Comparison of ENCODE assay signal across 13 mouse cellular contexts in the genomic region with DNA sequence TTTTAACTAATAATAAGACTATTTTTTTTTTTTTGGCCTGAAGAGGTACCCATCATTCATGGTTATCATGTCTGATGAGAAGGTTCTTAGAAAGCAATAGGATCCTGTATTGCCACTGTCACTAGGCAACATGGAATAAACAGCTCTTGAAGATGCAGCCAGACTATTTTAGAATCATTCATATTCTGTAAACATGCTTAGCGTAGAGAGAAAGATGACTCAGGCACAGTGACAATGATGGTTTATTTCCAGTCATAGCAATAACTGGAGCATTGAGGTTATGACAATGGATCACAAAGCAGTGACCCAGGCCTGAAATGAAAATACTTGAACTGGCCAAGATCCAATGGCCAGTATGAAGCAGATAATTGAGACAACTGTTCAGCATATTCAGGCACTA.
"Had no signal": no experiment of that assay in that cellular context is flagged by ENCODE, and none has a peak within 500 bp of the region (broad histone marks: within the 10 kb centered on the region; RNA-seq: fewer than 3 reads in every experiment).

No protein-coding gene starts in this region.

- H3K4me3 ChIP-seq: kidney, embryonic 15.5 days; limb, embryonic 15.5 days; liver, embryonic 12.5 days; midbrain, embryonic 10.5 days; neural tube, embryonic 13.5 days had no signal

- H3K4me2 ChIP-seq: kidney, embryonic 15.5 days; limb, embryonic 15.5 days; liver, embryonic 12.5 days; neural tube, embryonic 13.5 days had no signal

- H3K9me3 ChIP-seq: kidney, embryonic 15.5 days; limb, embryonic 15.5 days; liver, embryonic 12.5 days; midbrain, embryonic 10.5 days had no signal

- H3K4me1 ChIP-seq: kidney, embryonic 15.5 days; limb, embryonic 15.5 days; liver, embryonic 12.5 days; midbrain, embryonic 10.5 days; neural tube, embryonic 13.5 days had no signal

- H3K9ac ChIP-seq: kidney, embryonic 15.5 days; limb, embryonic 15.5 days; liver, embryonic 12.5 days; neural tube, embryonic 13.5 days had no signal

- H3K36me3 ChIP-seq: kidney, embryonic 15.5 days; limb, embryonic 15.5 days; liver, embryonic 12.5 days; midbrain, embryonic 10.5 days; neural tube, embryonic 13.5 days had no signal

- H3K27ac ChIP-seq: kidney, embryonic 15.5 days; limb, embryonic 15.5 days; liver, embryonic 12.5 days; midbrain, embryonic 10.5 days; neural tube, embryonic 13.5 days had no signal

- ATAC-seq: liver, embryonic 12.5 days had no signal

- H3K27me3 ChIP-seq: kidney, embryonic 15.5 days; limb, embryonic 15.5 days; liver, embryonic 12.5 days; neural tube, embryonic 13.5 days had no signal

- DNase-seq: kidney, adult 2 months; kidney, postnatal 14 days; layer of hippocampus, postnatal 36 days; lung, postnatal 14 days; midbrain, embryonic 14.5 days; retina, postnatal 1 day; right cerebral cortex, postnatal 14 days; thymus, postnatal 4 days had no signal
